Mouse (Mus musculus) gastrocnemius, adult 2 months (tissue): ENCODE results near the gene Rhbg. TPM values are rescaled to one million over a fixed set of nuclear protein-coding genes. Genes with fewer than 3 reads are reported as not detected.
"Not testable (repeated sequence)": the region's sequence is repeated elsewhere in the genome, so short reads cannot be mapped to it uniquely, and the experiment has no call there.

Source experiments
- DNase-seq: peaks from one replicate; pipeline ENCODE4 v3.0.0; 2022
- H3K27ac ChIP-seq: fragments of 200-600 bp; 2 replicates; pipeline ENCODE4 v1.8.1; 2022; ENCODE audit warnings: mild to moderate bottlenecking
- H3K4me3 ChIP-seq: fragments of 200-600 bp; 2 replicates; pipeline ENCODE4 v1.8.1; 2022; ENCODE audit warnings: mild to moderate bottlenecking, moderate library complexity
- CTCF ChIP-seq: fragments of 200-600 bp; IDR thresholded peaks from 2 replicates; pipeline ENCODE4 v1.8.1; 2022; ENCODE audit warnings: antibody characterized with exemption, mild to moderate bottlenecking, moderate library complexity
- intact Hi-C: fragments of 180-260 bp; cut with DNase I; formaldehyde crosslinking; loops from one replicate; pipeline ENCODE4 v1.15.1; 2025
- long read RNA-seq, 2 experiments: library from polyadenylated mRNA; stranded (forward); transcript quantifications; one replicate each; pipeline ENCODE4 v2.0.0; 2021
- total RNA-seq, 2 experiments: library from RNA; stranded (reverse); gene quantifications; 2 replicates each; pipeline ENCODE4 v1.2.3; 2021

Gene Rhbg
- not detected for total RNA-seq
- long read RNA-seq, experiment 1 = 0 reads
- long read RNA-seq, experiment 2 = 0 reads

DNA sequence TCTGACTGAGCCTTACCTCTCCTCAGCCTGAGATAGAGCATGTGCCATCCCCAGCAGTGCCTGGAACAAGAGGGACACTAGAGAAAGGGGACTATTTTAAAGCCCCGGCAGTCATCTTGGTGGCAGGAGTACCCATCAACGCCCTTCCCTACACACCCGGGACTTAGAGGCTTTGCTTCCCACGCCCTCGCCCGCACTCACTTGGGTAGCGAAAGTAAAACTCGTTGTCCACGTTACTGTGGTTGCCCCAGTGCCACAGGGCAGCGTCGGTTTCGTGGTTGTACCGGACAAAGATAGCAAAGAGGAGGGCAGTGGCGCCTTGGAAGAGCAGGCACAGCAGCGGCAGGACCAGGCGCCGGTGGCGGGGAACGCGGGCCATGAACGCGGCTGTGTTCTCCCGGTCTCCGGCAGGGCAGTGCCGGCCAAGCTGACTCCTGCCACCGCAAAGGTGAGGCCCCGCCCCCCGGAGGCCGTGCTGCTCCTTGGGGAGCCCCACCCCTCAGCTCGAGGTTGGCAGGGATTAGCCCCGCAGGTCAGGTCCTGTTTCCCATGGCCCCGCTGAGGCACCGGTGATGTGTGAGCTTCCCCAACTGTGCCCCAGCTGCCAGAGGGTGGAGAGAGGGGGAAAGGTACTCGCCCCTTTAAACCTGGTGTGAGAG lies at the start of gene Rhbg:
TSS of gene Rhbg (minus strand) at position 442 of the 659 bp plus-strand sequence.
- intact Hi-C loops = no loop called here
- peak; percentile 74 for DNase-seq
- no peak for TF ChIP-seq CTCF
- no peak within 1 kb of the TSS for H3K27ac ChIP-seq
- peak within 1 kb of the TSS; percentile 74 for H3K4me3 ChIP-seq

DNA sequence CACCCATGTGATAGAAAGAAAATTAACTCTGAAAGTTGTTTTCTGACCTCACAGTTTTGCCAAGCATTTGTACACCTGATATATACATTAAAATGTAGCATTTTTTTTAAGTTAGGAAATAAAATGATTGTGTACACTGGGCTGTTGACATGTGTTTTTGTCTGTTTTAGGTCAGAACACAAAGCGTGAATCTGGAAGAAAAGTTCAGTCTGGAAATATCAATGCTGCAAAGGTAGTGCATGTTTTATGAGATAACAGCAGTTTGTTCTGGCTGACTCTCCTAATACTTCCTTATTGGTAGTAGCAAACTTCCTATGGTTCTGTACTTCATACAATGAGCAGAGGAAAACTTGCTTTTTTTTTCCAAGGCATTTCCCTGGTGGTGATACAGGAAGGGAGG lies 44.7 kb upstream of the Rhbg start:
- intact Hi-C loops = no loop called here
- no peak overlapping the region for H3K27ac ChIP-seq
- DNase-seq = no peak
- no peak for TF ChIP-seq CTCF
- no peak overlapping the region for H3K4me3 ChIP-seq

DNA sequence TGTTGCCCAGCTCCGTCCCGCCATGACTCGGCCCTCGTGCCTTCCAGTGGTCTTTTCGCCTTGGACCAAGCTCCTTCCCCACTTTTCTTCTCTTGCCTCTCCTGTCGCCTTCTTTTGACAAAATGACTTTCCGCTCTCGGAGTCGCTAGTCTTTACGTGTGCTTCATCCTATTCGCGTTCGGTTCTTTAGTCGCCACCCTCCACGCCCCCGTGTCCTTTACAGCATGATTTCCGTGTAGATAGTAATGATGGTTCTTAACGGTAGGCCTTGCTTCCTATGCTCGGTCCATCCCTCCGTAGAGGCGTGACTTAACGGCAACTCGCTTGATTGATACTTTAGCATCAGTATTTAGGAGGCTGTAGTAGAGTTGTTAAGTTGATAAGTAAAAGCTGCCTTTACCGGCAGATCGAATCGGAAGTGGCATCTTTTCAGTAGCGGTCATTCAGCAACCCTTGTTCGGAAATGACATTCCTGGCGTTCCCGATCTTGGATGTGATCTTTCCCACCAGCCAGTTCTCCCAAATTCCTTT lies 42.9 kb upstream of the Rhbg start:
- intact Hi-C loops = no loop called here
- TF ChIP-seq CTCF = no peak
- DNase-seq = no peak

DNA sequence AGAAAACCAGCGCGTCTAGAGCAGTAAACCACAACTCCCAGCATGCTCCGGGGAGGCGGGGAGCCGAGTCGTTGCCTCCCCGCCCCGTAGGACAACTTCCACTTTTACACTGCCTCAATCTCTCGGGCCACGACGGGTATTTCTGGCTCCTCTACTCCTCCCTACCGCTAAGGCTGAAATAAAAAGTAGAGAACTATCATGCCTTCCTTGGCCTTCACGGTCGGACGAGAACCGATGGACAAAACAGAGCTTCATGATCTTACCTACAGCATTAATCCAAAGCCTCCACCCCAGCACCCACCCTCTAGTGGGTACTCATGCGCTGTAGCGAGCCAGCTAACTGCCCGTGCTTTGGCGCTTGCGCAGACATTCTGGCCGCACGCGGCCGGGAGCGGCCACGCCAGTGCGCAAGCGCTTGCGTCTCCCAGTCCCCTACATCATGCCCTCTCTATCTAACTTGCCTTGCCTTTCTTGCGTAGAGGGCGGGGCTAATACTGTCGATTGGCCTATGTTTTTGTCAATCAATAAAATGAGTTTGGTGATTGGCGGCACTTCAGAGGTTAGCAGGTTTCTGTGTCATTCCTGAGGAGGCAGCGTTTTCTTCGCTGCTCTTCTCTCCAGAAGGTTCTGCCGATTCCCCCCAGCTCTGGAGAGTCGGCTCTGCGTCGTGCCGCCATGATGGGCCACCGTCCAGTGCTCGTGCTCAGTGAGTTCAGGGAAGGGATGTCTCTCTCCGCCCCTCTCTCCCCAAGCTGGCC lies 42.2 kb upstream of the Rhbg start, which contains the start of the genes Tsacc and Cct3:
TSS of gene Tsacc (minus strand) at position 439 of the 758 bp plus-strand sequence.
TSS of gene Cct3 (plus strand) at position 556 of the 758 bp plus-strand sequence.
- intact Hi-C loops = no loop called here
- peak within 1 kb of the TSS; percentile 96 for H3K27ac ChIP-seq

More for the DNA sequence above, 42.9 kb upstream of the Rhbg start:
- peak overlapping the region; percentile 80 for H3K4me3 ChIP-seq
- peak overlapping the region; percentile 96 for H3K27ac ChIP-seq

DNA sequence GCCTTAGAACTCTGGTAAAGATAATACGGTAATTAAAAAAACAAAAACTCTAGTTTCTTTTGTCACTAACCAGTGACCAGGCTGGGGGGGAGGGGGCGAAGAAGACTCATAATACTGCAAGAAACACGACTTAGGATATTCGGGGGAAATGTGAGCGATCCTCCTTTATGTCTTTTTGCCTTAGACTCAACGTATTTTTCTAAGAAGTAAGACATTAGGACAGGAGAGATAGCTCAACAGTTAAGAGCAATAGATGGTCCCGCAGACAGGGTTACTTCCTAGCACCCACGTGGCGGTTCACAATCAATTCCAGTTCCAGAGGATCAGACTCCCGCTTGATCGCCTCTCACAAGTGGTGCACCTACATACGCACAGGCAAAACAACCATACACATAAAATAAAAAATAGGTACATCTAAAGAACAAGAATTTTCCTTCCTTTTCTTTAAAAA lies 41.6 kb upstream of the Rhbg start:
- no peak for DNase-seq
- Histone ChIP-seq H3K27ac (peak overlapping the region; percentile 96), H3K4me3 (peak overlapping the region; percentile 80)
- TF ChIP-seq CTCF = no peak
- intact Hi-C loops = no loop called here

More for the DNA sequence above, 42.2 kb upstream of the Rhbg start, which contains the start of the genes Tsacc and Cct3:
- peak within 1 kb of the TSS; percentile 80 for H3K4me3 ChIP-seq
- peak; percentile 97 for DNase-seq
- TF ChIP-seq CTCF = peak; percentile 21; the same call in 1 of the 2 replicates

DNA sequence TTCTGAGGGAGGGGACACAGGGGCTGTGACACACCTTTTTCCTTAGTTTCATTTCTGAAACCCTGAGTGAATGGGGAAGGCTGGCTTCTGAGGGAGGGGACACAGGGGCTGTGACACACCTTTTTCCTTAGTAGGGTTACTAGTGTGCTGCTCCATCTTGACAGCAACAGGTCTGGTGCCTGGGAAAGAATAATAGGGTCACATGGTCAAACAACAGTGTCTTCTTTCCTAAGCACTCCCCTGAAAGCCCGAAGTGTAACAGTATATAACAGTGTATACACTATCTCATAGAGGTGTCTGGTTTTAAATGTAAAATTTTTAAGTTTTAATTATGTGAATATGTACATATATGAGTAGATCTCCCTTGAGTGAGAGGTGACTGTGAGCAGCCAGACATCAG lies 40.8 kb upstream of the Rhbg start:
- intact Hi-C loops, H3K27ac ChIP-seq, H3K4me3 ChIP-seq, DNase-seq: not testable (repeated sequence)

DNA sequence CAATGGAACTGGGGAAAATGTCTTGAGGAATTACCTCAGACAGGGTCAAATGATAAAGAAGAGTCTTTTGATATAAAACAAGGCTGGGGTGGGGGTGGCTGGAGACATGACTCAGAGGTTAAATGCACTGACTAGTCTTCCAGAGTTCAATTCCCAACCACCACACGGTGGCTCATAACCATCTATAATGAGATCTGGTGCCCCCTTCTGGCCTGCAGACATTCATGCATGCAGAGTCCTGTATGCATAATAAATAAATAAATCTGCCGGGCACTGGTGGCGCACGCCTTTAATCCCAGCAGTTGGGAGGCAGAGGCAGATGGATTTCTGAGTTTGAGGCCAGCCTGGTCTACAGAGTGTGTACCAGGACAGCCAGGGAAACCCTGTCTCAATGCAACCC lies 37.5 kb upstream of the Rhbg start:
- intact Hi-C loops = no loop called here
- peak; percentile 25 for DNase-seq
- TF ChIP-seq CTCF = peak; percentile 58
- Histone ChIP-seq H3K4me3 (no peak overlapping the region), H3K27ac (no peak overlapping the region)

DNA sequence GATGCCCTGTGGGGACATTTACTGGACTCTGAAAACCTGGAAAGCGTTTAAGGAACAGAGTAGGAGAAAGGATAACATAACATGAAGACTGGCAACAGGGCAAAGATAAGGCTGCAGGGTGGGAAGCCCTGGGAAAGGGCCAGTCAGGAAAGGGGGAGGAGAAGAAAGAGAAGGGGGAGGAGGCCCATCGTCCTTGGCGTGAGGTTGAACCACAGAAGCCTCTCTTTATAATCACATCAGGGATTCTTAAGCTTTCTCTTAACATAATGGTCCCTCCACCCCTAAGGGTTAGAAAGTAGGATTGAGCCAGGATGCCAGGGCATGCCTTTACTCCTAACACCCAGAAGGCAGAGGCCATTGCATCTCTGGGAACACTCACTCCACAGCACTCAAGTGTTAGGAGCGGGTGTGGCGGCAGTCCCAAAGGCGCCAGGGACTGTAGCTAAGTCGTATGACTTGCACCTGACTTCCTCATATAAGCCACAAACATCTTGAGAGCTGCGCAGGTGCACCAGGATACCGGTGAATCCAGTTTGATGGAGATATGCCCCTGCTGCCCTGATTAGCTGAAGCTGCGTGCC lies 33.7 kb upstream of the Rhbg start:
- intact Hi-C loops, H3K27ac ChIP-seq, DNase-seq, H3K4me3 ChIP-seq: not testable (repeated sequence)

DNA sequence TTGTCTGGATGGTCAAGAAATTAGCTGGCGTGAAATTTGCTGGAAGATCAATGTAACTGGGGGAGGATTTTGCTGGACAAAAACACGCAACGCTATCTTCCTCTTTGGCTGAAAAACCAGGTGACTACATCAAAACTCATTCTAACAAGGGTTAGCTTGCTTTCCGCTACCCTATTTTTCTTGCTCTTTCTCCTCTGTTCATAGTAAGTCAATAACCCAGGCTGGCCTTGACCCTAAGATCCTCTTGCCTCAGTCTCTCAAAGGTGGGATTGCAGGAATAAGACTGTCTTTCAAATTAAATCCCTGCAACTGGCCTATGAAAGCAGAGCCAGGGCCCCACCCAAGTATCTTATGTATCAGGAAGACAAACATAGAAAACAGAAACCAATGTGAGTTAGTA lies 32.6 kb upstream of the Rhbg start, which contains the start of gene Gm38392:
TSS of gene Gm38392 (minus strand) at position 101 of the 400 bp plus-strand sequence.
- Histone ChIP-seq H3K4me3 (no peak within 1 kb of the TSS), H3K27ac (no peak within 1 kb of the TSS)
- intact Hi-C loops = no loop called here
- no peak for TF ChIP-seq CTCF
- no peak for DNase-seq

DNA sequence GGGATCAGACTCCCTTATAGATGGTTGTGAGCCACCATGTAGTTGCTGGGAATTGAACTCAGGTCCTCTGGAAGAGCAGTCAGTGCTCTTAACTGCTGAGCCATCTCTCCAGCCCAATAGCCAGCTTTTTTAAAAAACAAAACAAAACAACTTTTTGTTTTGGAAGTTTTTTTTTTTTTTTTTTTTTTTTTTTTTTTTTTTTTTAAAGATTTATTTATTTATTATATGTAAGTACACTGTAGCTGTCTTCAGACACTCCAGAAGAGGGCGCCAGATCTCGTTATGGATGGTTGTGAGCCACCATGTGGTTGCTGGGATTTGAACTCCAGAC lies 31.0 kb upstream of the Rhbg start:
- intact Hi-C loops = not testable (repeated sequence)

DNA sequence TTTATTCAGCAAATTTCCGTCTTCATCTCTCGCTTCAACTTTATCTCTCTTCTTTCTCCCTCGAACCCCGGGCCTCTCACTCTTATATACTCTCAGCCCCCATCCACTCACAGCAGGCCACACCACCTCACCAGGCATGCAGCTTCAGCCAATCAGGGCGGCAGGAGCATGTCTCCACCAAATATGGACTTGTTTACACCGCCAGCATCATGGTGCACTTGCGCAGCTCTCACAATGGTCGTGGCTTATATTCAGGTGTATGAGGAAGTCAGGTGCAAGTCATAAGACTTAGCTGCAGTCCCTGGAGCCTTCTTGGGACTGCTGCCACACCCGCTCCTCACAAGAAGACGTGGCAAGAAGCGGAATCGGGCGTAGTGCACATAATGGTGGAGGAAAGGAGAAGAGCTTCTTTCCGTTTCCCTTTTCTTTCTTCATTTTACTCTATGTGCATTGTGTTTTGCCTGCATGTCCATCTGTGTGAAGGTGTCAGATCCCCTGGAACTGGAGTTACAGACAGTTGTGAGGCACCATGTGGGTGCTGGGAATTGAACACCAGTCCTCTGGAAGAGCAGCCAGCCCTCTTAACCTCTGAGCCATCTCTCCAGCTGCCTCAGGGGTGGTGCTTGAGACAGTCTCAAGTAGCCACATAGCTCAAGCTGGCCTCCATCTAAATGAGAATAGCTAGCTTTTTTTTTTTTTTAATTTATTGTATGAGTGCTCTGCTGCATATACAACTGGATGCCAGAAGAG lies 30.5 kb upstream of the Rhbg start:
- DNase-seq, H3K4me3 ChIP-seq, H3K27ac ChIP-seq, intact Hi-C loops: not testable (repeated sequence)

More for the DNA sequence above, 31.0 kb upstream of the Rhbg start:
- H3K27ac ChIP-seq, DNase-seq, H3K4me3 ChIP-seq: not testable (repeated sequence)

DNA sequence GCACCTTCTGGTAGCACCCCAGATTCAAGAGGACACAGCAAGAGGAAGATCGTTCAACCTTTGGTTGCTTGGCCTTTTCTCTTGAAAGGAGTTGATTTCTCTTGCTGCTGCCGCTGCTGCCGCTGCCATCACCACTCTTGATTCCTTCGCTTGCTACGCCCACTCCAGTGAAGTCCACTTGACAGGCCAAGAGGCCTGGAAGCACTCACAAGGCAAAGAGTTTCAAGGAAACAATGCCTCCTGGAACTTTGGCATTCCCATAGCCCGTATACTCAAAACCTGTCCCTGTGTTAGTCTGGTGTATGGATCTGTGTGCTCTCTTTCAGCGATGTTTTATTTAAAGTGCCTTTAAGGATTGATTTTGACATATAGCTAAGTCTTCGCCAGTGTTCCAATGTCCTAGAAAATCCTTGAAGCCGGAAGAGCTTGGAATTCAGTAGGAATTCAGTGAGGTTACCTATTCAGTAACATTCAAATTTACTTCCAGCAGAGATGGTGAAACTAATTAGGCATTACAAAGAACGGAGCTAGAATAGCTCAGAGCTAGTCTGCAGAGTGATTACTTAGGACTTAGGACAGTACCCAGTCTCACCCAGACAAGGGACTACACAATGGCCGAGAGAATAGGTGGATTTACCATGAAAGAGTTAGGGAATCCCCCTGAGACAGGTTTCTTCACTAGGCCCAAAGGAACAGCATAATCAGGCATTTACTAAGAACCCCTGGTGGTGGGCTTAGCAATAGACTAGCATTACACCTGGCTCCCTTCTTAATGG lies 26.8 kb upstream of the Rhbg start:
- DNase-seq, H3K27ac ChIP-seq, H3K4me3 ChIP-seq, intact Hi-C loops: not testable (repeated sequence)
